Mouse (Mus musculus) left cerebral cortex, adult 11 months (tissue): ENCODE data around the gene Ehd3.
"Not testable (repeated sequence)": the region's sequence is repeated elsewhere in the genome, so short reads cannot be mapped to it uniquely, and the experiment has no call there.

Source experiments
- DNase-seq: peaks from one replicate; pipeline ENCODE4 v3.0.0; 2022; ENCODE audit warnings: low spot score

The Ehd3 gene

GRCm38 (mm10) chr17:73826106-73826505 is 22.2 kb downstream of the Ehd3 start:
- no peak for DNase-seq

- DNase-seq, result no peak
Observed at GRCm38 (mm10) chr17:73827446-73827845, 23.5 kb downstream of the Ehd3 start.

GRCm38 (mm10) chr17:73830511-73830910 is 26.6 kb downstream of the Ehd3 start:
- DNase-seq, result no peak

- peak; percentile 35 for DNase-seq
Observed at GRCm38 (mm10) chr17:73831427-73831826, 27.5 kb downstream of the Ehd3 start.

- DNase-seq, result no peak
Observed at GRCm38 (mm10) chr17:73832901-73833300, 29.0 kb downstream of the Ehd3 start.

GRCm38 (mm10) chr17:73833474-73833873 is 29.5 kb downstream of the Ehd3 start:
- DNase-seq, result no peak

- no peak for DNase-seq
Observed at GRCm38 (mm10) chr17:73836601-73837000, 32.7 kb downstream of the Ehd3 start.

- DNase-seq, result no peak
Observed at GRCm38 (mm10) chr17:73837244-73837643, 33.3 kb downstream of the Ehd3 start.

GRCm38 (mm10) chr17:73839086-73839835 is 35.3 kb downstream of the Ehd3 start:
- no peak for DNase-seq

- DNase-seq, result not testable (repeated sequence)
Observed at GRCm38 (mm10) chr17:73839876-73840275, 35.9 kb downstream of the Ehd3 start.

- no peak for DNase-seq
Observed at GRCm38 (mm10) chr17:73842963-73843362, 39.0 kb downstream of the Ehd3 start.

GRCm38 (mm10) chr17:73845632-73846031 is 41.7 kb downstream of the Ehd3 start:
- DNase-seq, result no peak

- no peak for DNase-seq
Observed at GRCm38 (mm10) chr17:73847399-73847798, 43.5 kb downstream of the Ehd3 start.

- DNase-seq, result no peak
Observed at GRCm38 (mm10) chr17:73853041-73853440, 49.1 kb downstream of the Ehd3 start.

- no peak for DNase-seq
Observed at GRCm38 (mm10) chr17:73853717-73854116, 49.8 kb downstream of the Ehd3 start.

- no peak for DNase-seq
Observed at GRCm38 (mm10) chr17:73869008-73869685, 65.2 kb downstream of the Ehd3 start.

GRCm38 (mm10) chr17:73870956-73871605 is 67.1 kb downstream of the Ehd3 start:
- no peak for DNase-seq

- DNase-seq, result no peak
Observed at GRCm38 (mm10) chr17:73875268-73875667, 71.3 kb downstream of the Ehd3 start.

- no peak for DNase-seq
Observed at GRCm38 (mm10) chr17:73875674-73876073, 71.7 kb downstream of the Ehd3 start.

- DNase-seq, result no peak
Observed at GRCm38 (mm10) chr17:73879262-73879916, 75.5 kb downstream of the Ehd3 start.

GRCm38 (mm10) chr17:73880286-73880685 is 76.4 kb downstream of the Ehd3 start:
- no peak for DNase-seq

GRCm38 (mm10) chr17:73881295-73881694 is 77.4 kb downstream of the Ehd3 start:
- no peak for DNase-seq
